Mouse (Mus musculus): ENCODE data around the gene Abhd14b.

DNA sequence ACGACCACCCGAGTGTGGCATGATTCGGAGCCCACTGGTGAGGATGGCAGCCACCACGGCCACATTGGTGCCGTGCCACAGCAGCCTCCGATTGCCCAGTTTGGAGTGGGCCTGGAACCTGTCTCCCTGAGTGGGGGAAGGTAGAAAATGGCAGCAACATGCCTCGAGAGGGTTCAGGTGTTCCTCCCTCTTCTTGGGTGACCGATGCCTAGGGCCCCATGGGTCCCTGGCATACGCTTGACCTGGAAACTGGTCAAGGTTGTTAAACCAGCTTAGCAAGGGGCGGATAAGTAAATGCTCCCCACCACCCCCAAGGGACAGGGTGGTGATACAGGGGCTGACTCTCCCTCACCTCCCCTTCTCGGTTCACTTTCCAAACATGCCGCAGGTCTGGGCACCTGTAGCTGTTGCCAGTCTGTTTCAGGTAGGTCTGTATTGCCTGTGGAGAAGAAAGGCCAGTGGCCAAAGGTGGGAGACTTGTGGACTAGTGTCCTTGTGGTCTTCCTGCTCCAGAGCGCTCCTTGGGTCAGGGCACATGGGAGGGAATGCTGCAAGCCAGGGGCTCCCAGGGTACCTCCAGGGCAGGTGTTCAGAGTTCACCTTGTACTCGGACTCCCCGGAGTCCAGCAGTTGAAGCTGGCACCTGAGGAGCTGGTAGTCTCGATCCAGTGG lies 26.0 kb downstream of the Abhd14b start:
- TF ChIP-seq CTCF (IDR thresholded peaks at IDR 0.05; ENCODE audit: extremely low read depth, insufficient read depth, low read length) (no peak), POLR2A (IDR thresholded peaks at IDR 0.05; ENCODE audit: extremely low read depth, insufficient read depth, low read length) (no peak)
